Mouse (Mus musculus) cerebellum, adult 11 months (tissue): ENCODE measurements around the gene Psmd7.

Experiments
- DNase-seq: peaks from one replicate; pipeline ENCODE4 v3.0.0; 2022

Gene Psmd7

GRCm38 (mm10) chr8:107577640-107578039, 10.6 kb downstream of the Psmd7 start:
- no peak for DNase-seq

GRCm38 (mm10) chr8:107576702-107577101, 11.6 kb downstream of the Psmd7 start:
- peak; percentile 62 for DNase-seq

GRCm38 (mm10) chr8:107574771-107575170, 13.5 kb downstream of the Psmd7 start:
- no peak for DNase-seq

GRCm38 (mm10) chr8:107572497-107572896, 15.8 kb downstream of the Psmd7 start:
- DNase-seq = peak; percentile 20

- DNase-seq = no peak
Observed at GRCm38 (mm10) chr8:107571486-107572135, 16.7 kb downstream of the Psmd7 start.

GRCm38 (mm10) chr8:107571046-107571445, 17.2 kb downstream of the Psmd7 start:
- no peak for DNase-seq

GRCm38 (mm10) chr8:107562164-107562563, 26.1 kb downstream of the Psmd7 start:
- no peak for DNase-seq

- DNase-seq = no peak
Observed at GRCm38 (mm10) chr8:107560820-107561536, 27.3 kb downstream of the Psmd7 start.

GRCm38 (mm10) chr8:107556511-107556936, 31.7 kb downstream of the Psmd7 start:
- DNase-seq = no peak

- DNase-seq = no peak
Observed at GRCm38 (mm10) chr8:107555231-107555630, 33.0 kb downstream of the Psmd7 start.

GRCm38 (mm10) chr8:107552234-107552633, 36.0 kb downstream of the Psmd7 start:
- DNase-seq = no peak

- no peak for DNase-seq
Observed at GRCm38 (mm10) chr8:107546817-107547216, 41.4 kb downstream of the Psmd7 start.

- no peak for DNase-seq
Observed at GRCm38 (mm10) chr8:107546154-107546553, 42.1 kb downstream of the Psmd7 start.

- no peak for DNase-seq
Observed at GRCm38 (mm10) chr8:107545621-107546152, 42.6 kb downstream of the Psmd7 start.

GRCm38 (mm10) chr8:107544651-107545174, 43.6 kb downstream of the Psmd7 start:
- DNase-seq = no peak

- DNase-seq = no peak
Observed at GRCm38 (mm10) chr8:107544211-107544610, 44.1 kb downstream of the Psmd7 start.

GRCm38 (mm10) chr8:107543714-107544113, 44.5 kb downstream of the Psmd7 start:
- no peak for DNase-seq

- no peak for DNase-seq
Observed at GRCm38 (mm10) chr8:107542151-107542550, 46.1 kb downstream of the Psmd7 start.

- DNase-seq = no peak
Observed at GRCm38 (mm10) chr8:107541369-107541768, 46.9 kb downstream of the Psmd7 start.

GRCm38 (mm10) chr8:107540623-107541022, 47.6 kb downstream of the Psmd7 start:
- DNase-seq = no peak

GRCm38 (mm10) chr8:107537472-107537871, 50.8 kb downstream of the Psmd7 start:
- no peak for DNase-seq
